Mouse (Mus musculus) R1 (cell line): ENCODE measurements around the gene Gm20388.

Experiments used
- DNase-seq: peaks from one replicate; pipeline ENCODE4 v3.0.0-alpha.2; 2018; ENCODE audit warnings: low read depth, low spot score

Gm20388 gene

GRCm38 (mm10) chr8:121318756-121319155, 1408.1 kb downstream of the Gm20388 start:
- peak; percentile 65 for DNase-seq

- DNase-seq = no peak
These were observed 1408.8 kb downstream of the Gm20388 start for GRCm38 (mm10) chr8:121319491-121319890.

DNA sequence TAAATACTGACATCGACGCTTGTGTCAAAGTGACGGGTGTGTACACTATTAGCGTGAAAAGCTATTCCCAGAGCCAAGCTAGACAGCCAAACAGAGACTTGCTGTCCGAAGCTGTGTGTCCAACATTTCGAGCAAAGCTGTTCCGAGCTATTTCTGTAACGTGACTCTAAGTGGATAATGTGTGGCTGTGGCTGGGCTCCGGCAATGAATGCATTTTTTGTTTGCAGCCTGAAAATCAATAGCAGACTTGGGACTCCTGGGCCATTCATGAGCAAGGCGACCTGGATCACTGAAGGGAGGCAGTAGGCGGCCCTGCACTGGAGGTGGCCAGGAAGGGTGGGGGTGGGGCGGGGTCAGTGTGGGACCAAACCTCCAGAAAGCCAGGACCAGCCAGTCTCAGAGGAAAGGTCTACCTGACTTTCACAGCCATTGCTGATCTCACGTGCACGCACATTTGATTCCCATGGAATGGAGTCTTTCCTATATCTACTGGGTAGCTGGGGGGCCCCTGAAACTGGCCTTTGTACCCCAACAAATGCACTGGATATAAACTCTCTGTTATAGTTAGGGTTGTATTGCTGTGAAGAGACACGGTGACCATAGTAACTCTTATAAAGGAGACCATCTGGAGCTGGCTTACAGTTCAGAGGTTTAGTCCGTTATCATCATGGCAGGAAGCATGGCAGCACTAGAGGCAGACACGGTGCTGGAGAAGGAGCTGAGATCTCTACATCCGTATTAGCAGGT, 1415.7 kb downstream of the Gm20388 start:
- no peak for DNase-seq

- DNase-seq = no peak
These were observed 1421.8 kb downstream of the Gm20388 start for GRCm38 (mm10) chr8:121332436-121332835.

DNA sequence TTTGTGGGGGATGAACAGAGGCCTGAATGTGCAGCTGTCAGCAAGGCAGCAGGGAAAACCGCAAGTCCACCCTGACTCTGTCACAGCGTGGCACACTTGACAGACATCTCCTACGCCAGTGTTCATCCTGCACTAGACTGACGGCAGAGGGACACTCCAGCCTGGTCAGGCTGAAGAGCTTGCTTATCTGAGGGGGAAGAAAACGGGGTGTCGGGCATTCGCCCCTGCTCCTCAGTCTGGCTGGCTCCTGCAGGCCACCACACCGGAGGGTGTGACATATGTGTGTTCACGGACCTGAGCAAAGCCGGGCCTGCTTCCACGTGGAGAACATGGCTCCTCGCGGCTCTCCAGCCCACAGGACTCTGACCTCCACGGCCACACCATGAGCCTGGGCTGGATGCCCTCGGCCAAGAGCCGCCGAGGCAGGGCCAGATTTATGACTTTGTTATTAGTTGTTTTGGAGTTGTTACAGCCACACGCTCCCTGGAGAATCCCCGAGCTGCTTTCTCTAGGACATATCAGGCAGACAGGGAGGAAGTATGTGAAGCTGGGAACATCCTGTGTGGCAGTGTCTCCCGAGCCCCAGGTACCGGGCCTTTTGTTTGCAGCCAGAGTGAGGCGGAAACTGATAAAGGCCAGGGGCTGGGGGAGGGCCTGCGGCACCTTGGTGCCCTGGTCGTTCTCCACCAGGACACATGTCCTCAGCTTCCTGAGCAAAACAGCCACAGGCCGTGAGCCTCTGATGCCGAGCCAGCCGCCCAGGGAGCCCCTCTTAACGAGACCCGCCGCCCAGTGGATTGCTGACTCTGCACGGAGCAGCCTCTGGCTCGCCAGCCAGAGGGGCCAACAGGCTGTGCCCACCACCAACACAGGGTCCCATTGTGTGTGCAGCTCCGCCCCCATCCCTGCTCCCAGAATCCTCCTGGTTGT, 1424.1 kb downstream of the Gm20388 start:
- DNase-seq = peak; percentile 28

GRCm38 (mm10) chr8:121335684-121336083, 1425.0 kb downstream of the Gm20388 start:
- peak; percentile 70 for DNase-seq

GRCm38 (mm10) chr8:121342931-121343330, 1432.3 kb downstream of the Gm20388 start:
- DNase-seq = no peak

- DNase-seq = no peak
These were observed 1433.8 kb downstream of the Gm20388 start for GRCm38 (mm10) chr8:121344486-121344885.

- no peak for DNase-seq
These were observed 1435.5 kb downstream of the Gm20388 start for GRCm38 (mm10) chr8:121346175-121346574.

DNA sequence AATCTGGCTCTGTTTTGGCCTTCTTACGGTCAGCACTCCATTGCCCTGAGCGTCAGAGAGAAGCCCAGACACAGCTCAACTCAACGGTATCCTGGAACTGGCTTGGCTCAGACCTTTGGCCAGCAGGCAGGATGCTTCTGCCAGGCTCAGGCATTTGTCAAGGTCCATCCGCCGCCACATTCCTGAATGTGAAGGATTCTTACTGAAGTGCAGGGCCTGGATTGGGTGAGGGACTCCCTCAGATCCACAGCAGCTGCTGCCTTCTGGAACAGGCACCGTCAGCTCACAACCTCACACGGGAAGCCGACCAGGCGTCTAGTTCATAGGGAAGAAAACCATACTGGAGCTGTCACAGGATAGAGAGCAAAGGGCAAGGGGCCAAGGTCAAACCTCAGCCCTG, 1436.2 kb downstream of the Gm20388 start:
- no peak for DNase-seq

DNA sequence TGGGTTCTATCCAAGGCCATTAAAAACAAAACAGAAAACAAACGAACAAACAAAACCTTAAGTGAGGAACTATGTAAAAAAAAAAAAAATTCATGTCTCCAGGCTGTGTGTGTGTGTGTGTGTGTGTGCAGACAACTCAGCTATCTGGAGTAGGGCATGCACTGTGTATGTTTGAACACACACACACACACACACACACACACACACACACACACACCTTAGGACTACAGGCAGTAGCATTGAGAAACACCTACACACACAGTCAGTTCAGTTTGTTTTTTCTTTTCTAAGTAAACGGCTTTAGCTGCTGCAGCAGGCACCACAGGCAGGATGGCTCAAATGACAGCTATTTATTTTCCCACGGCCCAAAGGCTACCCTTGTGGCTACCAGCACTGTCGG, 1438.4 kb downstream of the Gm20388 start:
- no peak for DNase-seq

- no peak for DNase-seq
These were observed 1440.2 kb downstream of the Gm20388 start for GRCm38 (mm10) chr8:121350803-121351202.

DNA sequence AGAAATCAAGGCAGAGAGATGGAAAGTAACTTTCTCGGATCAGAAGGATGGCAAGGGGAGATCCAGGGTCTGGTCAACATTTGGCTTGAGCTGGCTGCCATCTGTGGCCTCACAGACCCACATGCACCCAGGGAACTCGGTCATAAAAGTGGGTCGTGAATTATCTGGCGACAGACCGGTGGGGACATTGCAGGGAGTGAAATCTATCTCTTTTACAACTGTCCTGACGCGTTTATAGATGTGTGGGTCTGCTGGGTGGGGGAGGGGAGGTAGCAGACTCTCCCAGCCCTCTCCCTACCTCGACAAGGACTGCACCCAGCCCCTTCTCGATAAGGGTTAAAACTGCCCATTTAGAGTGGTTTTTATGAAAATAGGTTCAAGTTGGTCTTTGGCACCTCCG, 1444.2 kb downstream of the Gm20388 start:
- no peak for DNase-seq

DNA sequence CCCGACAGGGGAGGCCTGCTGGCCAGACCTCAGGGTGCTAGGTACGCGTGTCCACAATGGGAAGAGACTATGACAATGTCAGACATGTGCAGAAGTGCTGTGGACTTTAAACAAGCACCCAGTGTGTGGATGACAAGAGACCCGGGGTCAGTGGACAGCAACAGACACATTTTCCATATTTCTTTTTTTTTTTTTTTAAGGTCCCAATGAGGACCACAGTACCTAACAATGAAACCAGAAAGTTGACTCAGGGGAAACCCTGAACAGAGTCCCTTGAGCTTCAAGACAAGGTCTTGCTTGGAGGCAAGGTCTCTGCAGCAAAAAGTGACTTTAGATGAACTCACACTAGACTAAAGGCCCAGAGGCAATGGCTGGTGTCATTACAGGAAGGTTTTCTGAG, 1446.8 kb downstream of the Gm20388 start:
- no peak for DNase-seq

DNA sequence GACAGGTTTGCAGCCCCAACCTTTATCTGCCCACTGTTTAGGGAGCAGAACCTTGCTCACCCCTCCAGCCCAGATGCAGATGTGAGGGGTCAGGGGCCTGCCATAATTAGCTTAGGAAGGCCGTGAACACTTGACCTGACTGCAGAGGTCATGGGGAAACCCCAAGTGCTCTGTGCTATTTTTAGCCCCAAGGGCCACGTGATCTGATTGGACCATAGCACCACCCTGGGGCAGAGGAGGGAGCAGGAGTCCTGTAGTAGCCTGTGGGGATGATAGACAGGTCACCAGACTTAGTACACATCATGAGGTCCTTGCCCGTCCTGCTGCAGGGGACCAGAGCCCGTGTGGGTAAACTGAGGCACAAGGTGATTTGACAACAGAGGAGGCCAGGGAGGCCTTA, 1448.0 kb downstream of the Gm20388 start:
- DNase-seq = peak; percentile 39

DNA sequence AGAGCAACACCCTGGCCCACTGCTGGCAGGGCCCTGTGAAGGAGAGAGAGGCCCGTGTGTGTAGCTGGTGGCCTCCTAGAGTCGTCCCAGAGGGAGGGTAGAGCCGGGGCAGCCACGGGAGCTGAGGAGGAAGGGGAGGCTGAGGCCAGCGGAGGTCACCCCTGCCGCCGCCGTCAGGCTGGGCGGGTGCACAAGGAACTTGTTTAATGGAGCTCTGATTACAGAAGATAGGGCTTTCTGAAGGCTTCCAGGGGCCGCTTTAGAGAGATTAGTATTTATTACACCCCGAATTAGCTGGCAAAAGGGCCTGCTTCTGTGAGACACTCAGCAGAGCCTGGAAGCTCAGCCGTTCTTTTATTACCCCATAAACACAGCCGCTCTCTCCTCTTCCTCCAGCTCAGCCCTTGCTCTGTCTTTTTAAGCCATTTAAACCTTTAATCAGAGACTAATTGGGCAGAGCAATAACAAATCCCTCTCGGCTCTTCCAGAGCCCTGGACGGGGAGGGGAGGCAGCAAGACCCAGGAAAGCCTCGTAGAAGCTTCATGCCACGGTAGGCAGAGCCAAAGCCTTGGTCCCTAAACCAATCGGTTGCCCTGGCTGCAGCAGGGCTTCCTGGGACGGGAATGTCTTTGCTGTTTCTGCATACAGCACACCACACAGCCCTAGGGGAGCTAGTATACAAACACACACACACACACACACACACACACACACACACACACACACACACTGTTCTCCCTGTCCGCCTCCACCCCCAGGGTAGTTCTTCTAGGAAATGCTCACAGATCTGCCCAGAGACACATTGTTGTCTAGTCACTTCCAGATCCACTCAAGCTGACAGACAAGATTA, 1448.7 kb downstream of the Gm20388 start:
- peak; percentile 11 for DNase-seq

DNA sequence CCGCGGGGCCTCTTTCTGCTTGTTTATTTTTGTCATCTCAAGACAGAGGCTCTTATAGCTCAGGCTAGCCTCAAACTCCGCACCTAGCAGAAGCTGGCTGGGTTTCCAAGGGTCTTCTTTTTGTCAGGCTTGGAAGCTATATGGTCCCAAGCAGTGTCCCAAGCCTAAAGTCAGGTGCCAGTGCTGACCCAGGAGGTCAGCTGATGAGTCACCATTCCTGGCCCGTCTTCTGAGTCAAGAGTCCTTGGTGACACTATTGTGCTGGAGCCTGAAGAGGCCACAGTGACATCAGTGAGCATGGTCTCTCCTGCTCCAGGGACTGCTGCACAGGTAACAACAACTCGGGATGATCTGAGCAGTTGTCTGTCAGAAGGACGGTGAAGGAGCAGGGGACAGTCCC, 1449.4 kb downstream of the Gm20388 start:
- no peak for DNase-seq

DNA sequence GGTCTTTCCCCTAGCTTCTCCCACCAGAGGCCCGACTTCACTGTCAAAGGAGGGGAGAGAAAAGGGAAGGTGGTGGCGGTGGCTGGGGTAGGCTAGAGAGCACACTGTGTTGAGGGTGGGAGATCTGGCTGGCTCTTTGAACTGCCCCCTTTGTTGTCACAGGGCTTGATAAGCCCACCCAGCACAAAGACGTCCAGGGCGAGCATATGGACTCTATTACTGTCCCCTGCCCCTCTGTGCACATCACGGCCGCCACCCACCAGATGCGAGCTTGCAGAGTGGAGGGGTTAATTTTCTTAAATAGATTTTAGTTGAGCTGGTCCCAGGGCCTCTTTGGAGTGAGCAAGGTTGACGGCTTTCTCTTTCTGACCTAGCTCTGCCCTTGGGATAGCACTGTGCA, 1450.5 kb downstream of the Gm20388 start:
- DNase-seq = no peak

DNA sequence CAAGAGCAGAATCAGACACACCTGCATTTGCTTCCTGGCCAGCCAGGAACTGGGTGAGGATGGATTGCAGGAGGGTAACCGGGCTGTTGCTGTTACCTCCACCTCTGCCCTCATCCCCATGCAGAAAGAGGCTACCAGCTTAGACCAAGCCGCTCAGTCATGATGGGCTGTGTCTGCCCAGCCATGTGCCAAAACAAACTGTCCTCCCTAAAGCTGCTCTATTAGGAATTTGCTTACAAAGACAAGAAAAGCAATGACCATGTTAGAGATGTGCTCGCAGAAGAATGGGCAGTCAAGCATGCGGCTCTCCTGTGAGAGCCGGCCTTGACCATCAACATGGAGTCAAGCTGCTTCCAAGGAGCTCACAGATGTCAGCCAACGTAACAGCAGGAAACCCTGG, 1454.0 kb downstream of the Gm20388 start:
- DNase-seq = no peak

DNA sequence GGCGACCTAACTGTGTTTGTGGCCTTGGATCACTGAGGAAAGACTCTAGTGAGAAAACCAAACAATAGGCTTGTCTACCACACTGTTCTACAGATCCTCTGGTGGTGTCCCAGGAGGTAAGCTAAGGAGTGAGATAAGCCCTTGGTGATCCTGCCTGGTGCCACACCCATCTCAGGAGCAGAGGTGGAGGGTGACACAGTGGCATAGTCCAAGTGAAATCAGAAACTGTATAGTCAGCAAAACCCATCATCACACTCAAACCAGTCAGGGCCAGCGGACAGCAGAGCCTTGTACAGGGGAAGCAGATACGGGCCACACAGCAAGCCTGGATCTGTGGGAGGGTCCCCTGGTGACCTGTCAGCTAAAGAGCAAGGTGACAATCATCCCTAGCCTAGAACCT, 1454.5 kb downstream of the Gm20388 start:
- DNase-seq = no peak

- no peak for DNase-seq
These were observed 1456.0 kb downstream of the Gm20388 start for GRCm38 (mm10) chr8:121366655-121367054.

DNA sequence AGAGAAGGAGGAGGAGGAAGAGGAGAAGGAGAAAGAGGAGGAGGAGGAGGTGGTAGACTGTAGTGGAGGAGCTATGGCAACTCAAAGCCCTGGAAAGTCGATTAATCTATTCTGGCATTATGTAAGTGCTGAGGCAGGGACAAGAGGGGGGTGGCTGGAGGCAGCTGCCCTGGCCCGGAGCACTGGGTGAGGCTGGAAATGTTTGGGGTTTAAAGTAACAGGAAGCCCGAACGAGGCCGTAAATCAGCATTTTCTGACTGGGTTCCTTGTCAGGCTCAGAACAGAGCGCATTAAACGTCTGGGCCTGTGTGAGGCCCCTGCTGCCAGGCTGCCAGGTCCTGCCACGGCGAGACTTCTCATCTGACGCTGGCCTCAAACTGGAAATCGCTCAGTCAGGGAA, 1458.2 kb downstream of the Gm20388 start:
- no peak for DNase-seq
